Mouse (Mus musculus) testis, postnatal 14 days (tissue): ENCODE measurements around the gene Samm50.
"Not testable (repeated sequence)": the region's sequence is repeated elsewhere in the genome, so short reads cannot be mapped to it uniquely, and the experiment has no call there.

ENCODE experiments used
- DNase-seq: peaks from one replicate; pipeline ENCODE4 v3.0.0; 2021; ENCODE audit warnings: low spot score

Gene Samm50

GRCm38 (mm10) chr15:84192058-84192791, at the start of gene Samm50:
Gene Samm50 (plus strand): TSS chr15:84192241.
- peak; percentile 93 for DNase-seq

- no peak for DNase-seq
These were observed 35.9 kb upstream of the Samm50 start for GRCm38 (mm10) chr15:84156158-84156557.

GRCm38 (mm10) chr15:84157530-84157929, 34.5 kb upstream of the Samm50 start:
- not testable (repeated sequence) for DNase-seq

GRCm38 (mm10) chr15:84161871-84162270, 30.2 kb upstream of the Samm50 start:
- DNase-seq: no peak

GRCm38 (mm10) chr15:84166818-84167217, 25.2 kb upstream of the Samm50 start:
- no peak for DNase-seq

- DNase-seq: peak; percentile 91
These were observed 24.4 kb upstream of the Samm50 start, which contains the start of gene Pnpla3 for GRCm38 (mm10) chr15:84167600-84167999. Gene Pnpla3 (plus strand): TSS chr15:84167837.

GRCm38 (mm10) chr15:84168170-84169161, 23.6 kb upstream of the Samm50 start:
- peak; percentile 16 for DNase-seq

- no peak for DNase-seq
These were observed 22.5 kb upstream of the Samm50 start for GRCm38 (mm10) chr15:84169511-84169910.

GRCm38 (mm10) chr15:84171166-84171565, 20.9 kb upstream of the Samm50 start:
- DNase-seq: no peak

GRCm38 (mm10) chr15:84178733-84179132, 13.3 kb upstream of the Samm50 start:
- DNase-seq: no peak

- no peak for DNase-seq
These were observed 10.0 kb upstream of the Samm50 start for GRCm38 (mm10) chr15:84182000-84182399.

GRCm38 (mm10) chr15:84183967-84184366, 8.1 kb upstream of the Samm50 start:
- no peak for DNase-seq

GRCm38 (mm10) chr15:84186196-84186595, 5.8 kb upstream of the Samm50 start:
- DNase-seq: no peak

- DNase-seq: no peak
These were observed 3.0 kb upstream of the Samm50 start for GRCm38 (mm10) chr15:84188887-84189530.

- DNase-seq: no peak
These were observed 2.2 kb upstream of the Samm50 start for GRCm38 (mm10) chr15:84189881-84190280.

- no peak for DNase-seq
These were observed 350 bp upstream of the Samm50 start for GRCm38 (mm10) chr15:84191724-84192057.

- no peak for DNase-seq
These were observed 4.6 kb downstream of the Samm50 start for GRCm38 (mm10) chr15:84196486-84197165.

- no peak for DNase-seq
These were observed 15.3 kb downstream of the Samm50 start for GRCm38 (mm10) chr15:84207327-84207726.

GRCm38 (mm10) chr15:84209517-84210412, 17.7 kb downstream of the Samm50 start:
- DNase-seq: no peak

GRCm38 (mm10) chr15:84210461-84210860, 18.4 kb downstream of the Samm50 start:
- no peak for DNase-seq

- DNase-seq: no peak
These were observed 18.9 kb downstream of the Samm50 start for GRCm38 (mm10) chr15:84210941-84211340.
